Mouse (Mus musculus) erythroblast, embryonic 14.5 days (primary cell): ENCODE measurements around the gene Tnfsfm13.

Source experiments
- GATA1 ChIP-seq: IDR thresholded peaks from 2 replicates; pipeline ENCODE4 v1.6.1; 2012; ENCODE audit warnings: low read length, inconsistent platforms, mixed read lengths
- TAL1 ChIP-seq: IDR thresholded peaks from 3 replicates; pipeline ENCODE4 v1.6.1; 2012; ENCODE audit warnings: low read length, inconsistent platforms, mixed read lengths

DNA sequence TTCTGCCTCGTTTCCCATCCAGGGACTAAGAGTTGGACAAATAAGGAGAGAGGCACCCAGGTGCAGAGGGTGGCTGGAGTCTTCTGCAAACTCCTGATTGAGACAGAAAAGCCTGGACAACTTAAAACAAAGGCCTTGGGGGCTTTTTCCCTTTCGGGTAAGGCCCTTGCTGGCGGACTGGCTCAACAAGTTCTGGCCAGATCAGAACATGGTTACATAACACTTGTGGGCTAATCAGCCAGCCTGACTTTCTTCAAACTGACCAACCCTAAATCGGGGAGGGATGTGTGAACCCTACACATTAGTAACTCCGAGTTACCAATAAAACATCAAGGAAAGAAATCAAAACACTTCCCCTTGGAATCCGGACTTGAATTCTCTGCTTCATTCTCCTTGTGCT is 25.0 kb upstream of the Tnfsfm13 start:
- TF ChIP-seq GATA1 (no peak), TAL1 (no peak)
